In the genomic region with DNA sequence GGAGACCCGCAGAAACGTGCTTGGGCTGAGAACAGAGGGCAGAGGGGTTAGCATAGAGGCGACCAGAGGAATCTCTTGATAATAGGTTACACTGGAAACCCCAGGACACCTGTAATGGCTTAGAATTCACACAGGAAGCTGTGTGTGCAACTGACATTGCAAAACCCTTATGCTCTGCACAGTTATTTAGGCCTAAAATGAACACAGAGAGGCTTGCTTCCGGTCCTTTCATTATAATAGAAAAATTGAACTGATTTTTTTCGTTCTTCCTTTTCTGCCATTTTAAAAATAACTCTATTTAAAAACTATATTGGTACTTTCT, we compare ENCODE assay signal across 7 mouse cellular contexts. TPM values are rescaled to one million over a fixed set of nuclear protein-coding genes. Genes with fewer than 3 reads are reported as not detected.
DNase-seq lines count a peak whose midpoint lies in the region; ATAC-seq and TF ChIP-seq lines count a peak whose summit lies in the region.

No protein-coding gene starts in this region.

- peak overlapping the region; percentile 99 for H3K4me2 ChIP-seq in forebrain, embryonic 12.5 days
- H3K4me2 ChIP-seq in liver, embryonic 11.5 days = peak overlapping the region; percentile 98
- peak overlapping the region; percentile 97 for H3K4me2 ChIP-seq in stomach, postnatal 0 days (replicated peaks; ENCODE audit: low read depth)

- no peak; the same call in 1 of the 2 replicates for TF ChIP-seq POLR2A in spleen, adult 2 months (IDR thresholded peaks at IDR 0.05; ENCODE audit: low read depth, low read length)

- H3K4me3 ChIP-seq in spleen, adult 2 months (ENCODE audit: extremely low read depth, insufficient read depth, insufficient read length) = peak overlapping the region; percentile 97
- H3K4me3 ChIP-seq in forebrain, embryonic 12.5 days (replicated peaks) = peak overlapping the region; percentile 76
- peak overlapping the region; percentile 69 for H3K4me3 ChIP-seq in liver, embryonic 11.5 days (ENCODE audit: low read depth, low read length)
- peak overlapping the region; percentile 92 for H3K4me3 ChIP-seq in stomach, postnatal 0 days (ENCODE audit: low read depth, low read length)

- no peaks in the 10 kb centered on the region for H3K9me3 ChIP-seq in forebrain, embryonic 12.5 days
- H3K9me3 ChIP-seq in liver, embryonic 11.5 days (ENCODE audit: control insufficient read depth, low read length) = no peaks in the 10 kb centered on the region
- H3K9me3 ChIP-seq in stomach, postnatal 0 days (ENCODE audit: control insufficient read depth, low read length) = no peaks in the 10 kb centered on the region

- peak overlapping the region; percentile 97 for H3K27ac ChIP-seq in spleen, adult 2 months (ENCODE audit: insufficient read depth, low read length)
- H3K27ac ChIP-seq in forebrain, embryonic 12.5 days = peak overlapping the region; percentile 96
- H3K27ac ChIP-seq in liver, embryonic 11.5 days (ENCODE audit: low read depth, low read length) = no peak overlapping the region
- peak overlapping the region; percentile 98 for H3K27ac ChIP-seq in stomach, postnatal 0 days (replicated peaks)

- DNase-seq in spleen, adult 2 months (ENCODE audit: low read depth in 1 of 2, low spot score in 2 of 2) = peak in 1 of 2 experiments; percentile 45
- DNase-seq in spleen, adult 18-20 months = no peak
- no peak for DNase-seq in liver, embryonic 11.5 days (ENCODE audit: low spot score)
- DNase-seq in stomach, postnatal 0 days (ENCODE audit: low spot score) = no peak
- DNase-seq in embryo, embryonic 9.5 days (ENCODE audit: extremely low spot score) = no peak
- no peak for DNase-seq in adrenal gland, postnatal 4 days (ENCODE audit: low spot score in 2 of 2)

- H3K4me1 ChIP-seq in spleen, adult 2 months (ENCODE audit: control insufficient read depth, insufficient read depth, insufficient read length) = peaks cover 6% of the 10 kb centered on the region; the same call in 1 of the 2 replicates
- peaks cover 7% of the 10 kb centered on the region for H3K4me1 ChIP-seq in forebrain, embryonic 12.5 days
- H3K4me1 ChIP-seq in liver, embryonic 11.5 days (replicated peaks; ENCODE audit: control insufficient read depth, insufficient read depth, low read length) = no peaks in the 10 kb centered on the region
- no peaks in the 10 kb centered on the region for H3K4me1 ChIP-seq in stomach, postnatal 0 days (replicated peaks; ENCODE audit: control insufficient read depth, insufficient read depth)

- 2% methylated on average over 5 of the region's 5 CpGs for WGBS in spleen, adult 2 months
- 10% methylated on average over 5 of the region's 5 CpGs for WGBS in forebrain, embryonic 12.5 days
- 12% methylated on average over 5 of the region's 5 CpGs for WGBS in liver, embryonic 11.5 days
- 20% methylated on average over 5 of the region's 5 CpGs for WGBS in stomach, postnatal 0 days

- peak overlapping the region; percentile 84 for H3K9ac ChIP-seq in forebrain, embryonic 12.5 days
- 0 out of 2 replicates have a peak overlapping the region, but pooled peaks have one; percentile 67 for H3K9ac ChIP-seq in liver, embryonic 11.5 days (ENCODE audit: low read depth, low read length)
- peak overlapping the region; percentile 88; the same call in 1 of the 2 replicates for H3K9ac ChIP-seq in stomach, postnatal 0 days (ENCODE audit: low read length)

- no peaks in the 10 kb centered on the region for H3K27me3 ChIP-seq in spleen, adult 2 months (ENCODE audit: control insufficient read depth, insufficient read depth, low read length)
- H3K27me3 ChIP-seq in forebrain, embryonic 12.5 days = peaks cover 1% of the 10 kb centered on the region; the same call in 1 of the 2 replicates
- H3K27me3 ChIP-seq in liver, embryonic 11.5 days (replicated peaks; ENCODE audit: control insufficient read depth, insufficient read depth, low read length) = peaks cover 45% of the 10 kb centered on the region
- no peaks in the 10 kb centered on the region for H3K27me3 ChIP-seq in stomach, postnatal 0 days (ENCODE audit: control insufficient read depth, insufficient read depth, low read length)

- TF ChIP-seq EP300 in stomach, postnatal 0 days (optimal IDR thresholded peaks at IDR 0.05) = no peak

- no peak for ATAC-seq in forebrain, embryonic 12.5 days (ENCODE audit: low FRiP score)
- ATAC-seq in liver, embryonic 11.5 days (replicated peaks; ENCODE audit: low FRiP score) = no peak
- ATAC-seq in stomach, postnatal 0 days (ENCODE audit: low FRiP score, low TSS enrichment) = no peak

- TF ChIP-seq CTCF in spleen, adult 2 months (IDR thresholded peaks at IDR 0.05; ENCODE audit: extremely low read depth, insufficient read depth, insufficient read length, insufficient replicate concordance) = no peak
- TF ChIP-seq CTCF in stomach, postnatal 0 days (IDR thresholded peaks at IDR 0.05; ENCODE audit: low read depth) = no peak

- no peaks in the 10 kb centered on the region for H3K36me3 ChIP-seq in spleen, adult 2 months (ENCODE audit: control insufficient read depth, insufficient read depth, low read length)
- H3K36me3 ChIP-seq in forebrain, embryonic 12.5 days (replicated peaks) = no peaks in the 10 kb centered on the region
- no peaks in the 10 kb centered on the region for H3K36me3 ChIP-seq in liver, embryonic 11.5 days (ENCODE audit: control insufficient read depth, insufficient read depth, low read length)
- H3K36me3 ChIP-seq in stomach, postnatal 0 days (ENCODE audit: control insufficient read depth, insufficient read depth, low read length) = no peaks in the 10 kb centered on the region

RNA-seq across cellular contexts. Expression of a gene that starts 2.3 kb away (rescaled TPM):
- polyA plus RNA-seq in spleen, adult 2 months (2012; rRNA removed) = 8.7 and 10.7 TPM in 2 replicates
- polyA plus RNA-seq in forebrain, embryonic 12.5 days (2016; fragmentation: Nextera tagmentation; extraction: Ambion mirVana) = 4.5 and 5.2 TPM in 2 replicates
- 1.6 and 2.2 TPM in 2 replicates for polyA plus RNA-seq in liver, embryonic 11.5 days (2014; fragmentation: Nextera tagmentation; extraction: Ambion mirVana)
- polyA plus RNA-seq in stomach, postnatal 0 days (2015; fragmentation: Nextera tagmentation; extraction: Ambion mirVana) = 2.9 and 3.1 TPM in 2 replicates
- total RNA-seq in adrenal gland, postnatal 4 days (2021) = 10 to 100 TPM; 23.3 to 26.6 TPM
